Mouse (Mus musculus) embryonic facial prominence, embryonic 11.5 days (tissue): Measurements from ENCODE around the gene Vps53. TPM values are rescaled to one million over a fixed set of nuclear protein-coding genes. Genes with fewer than 3 reads are reported as not detected.

Experiments
- ATAC-seq: fragments of 200-750 bp; cut with Nextera tagmentation; replicated peaks from 2 replicates; pipeline ENCODE4 v1.8.0; 2017; ENCODE audit warnings: low read depth; ENCODE audit not compliant: insufficient number of reproducible peaks, low FRiP score, low TSS enrichment
- DNase-seq: peaks from one replicate; pipeline ENCODE4 v3.0.0-alpha.2; 2015; ENCODE audit warnings: low spot score
- H3K27ac ChIP-seq: fragments of 300-500 bp; sonication (generic); replicated peaks from 2 replicates; pipeline ENCODE4 v1.5.1; 2014; ENCODE audit warnings: mild to moderate bottlenecking, low read depth, low read length, control low read depth
- H3K27me3 ChIP-seq: fragments of 300-500 bp; sonication (generic); 2 replicates; pipeline ENCODE4 v1.6.1; 2014; ENCODE audit warnings: mild to moderate bottlenecking, low read length, moderate library complexity, mixed read lengths; ENCODE audit not compliant: control insufficient read depth, insufficient read depth
- H3K36me3 ChIP-seq: fragments of 300-500 bp; sonication (generic); replicated peaks from 2 replicates; pipeline ENCODE4 v1.6.1; 2014; ENCODE audit warnings: low read depth, mild to moderate bottlenecking, low read length, moderate library complexity, mixed read lengths; ENCODE audit not compliant: control insufficient read depth, insufficient read depth
- H3K4me1 ChIP-seq: fragments of 300-500 bp; sonication (generic); 2 replicates; pipeline ENCODE4 v1.6.1; 2014; ENCODE audit warnings: low read length, mixed read lengths; ENCODE audit not compliant: control insufficient read depth, insufficient read depth
- H3K4me2 ChIP-seq: fragments of 300-500 bp; sonication (generic); 2 replicates; pipeline ENCODE4 v1.6.1; 2014; ENCODE audit warnings: low read depth, mild to moderate bottlenecking, control low read depth, low read length, moderate library complexity
- H3K4me3 ChIP-seq: fragments of 300-500 bp; sonication (generic); 2 replicates; pipeline ENCODE4 v1.5.1; 2014; ENCODE audit warnings: low read depth, low read length, control low read depth
- H3K9ac ChIP-seq: fragments of 300-500 bp; sonication (generic); replicated peaks from 2 replicates; pipeline ENCODE4 v1.6.1; 2014; ENCODE audit warnings: mild to moderate bottlenecking, control low read depth, low read length
- H3K9me3 ChIP-seq: fragments of 300-500 bp; sonication (generic); replicated peaks from 2 replicates; pipeline ENCODE4 v1.6.1; 2016; ENCODE audit warnings: mild to moderate bottlenecking, low read length, inconsistent platforms, mixed read lengths; ENCODE audit not compliant: control insufficient read depth
- WGBS: fragments of 180-500 bp; shearing (Covaris S2); extraction: QIAGEN DNeasy Blood & Tissue Kit; methylation state at CpG from one replicate; pipeline ENCODE4 v1.1.7; 2014; 5-methylcytosine and 5-hydroxymethylcytosine counted together
- polyA plus RNA-seq: library from polyadenylated mRNA; unstranded; fragments of >200 nt; fragmentation: Nextera tagmentation; extraction: Ambion mirVana; gene quantifications from 2 replicates; pipeline ENCODE4 v1.2.1, GENCODE M21; 2014

Vps53 gene
- polyA plus RNA-seq, 1 experiment from 2014 or later, result 41.1 TPM

GRCm38 (mm10) chr11:76056487-76056886 lies 123.0 kb downstream of the Vps53 start:
- Histone ChIP-seq H3K9me3 (no peaks in the 10 kb centered on the region), H3K4me2 (no peak overlapping the region), H3K36me3 (no peaks in the 10 kb centered on the region), H3K4me1 (peaks cover 6% of the 10 kb centered on the region), H3K9ac (no peak overlapping the region), H3K27ac (no peak overlapping the region), H3K4me3 (no peak overlapping the region), H3K27me3 (no peaks in the 10 kb centered on the region)
- 29% methylated on average over 3 of the region's 3 CpGs for WGBS
- ATAC-seq (no peak), DNase-seq (peak; percentile 25)

GRCm38 (mm10) chr11:76052496-76052895 lies 127.0 kb downstream of the Vps53 start:
- Histone ChIP-seq H3K4me1 (no peaks in the 10 kb centered on the region), H3K36me3 (no peaks in the 10 kb centered on the region), H3K9ac (no peak overlapping the region), H3K27me3 (no peaks in the 10 kb centered on the region), H3K4me3 (no peak overlapping the region), H3K27ac (no peak overlapping the region), H3K9me3 (no peaks in the 10 kb centered on the region), H3K4me2 (no peak overlapping the region)
- WGBS, result 90% methylated on average over 5 of the region's 5 CpGs
- DNase-seq (no peak), ATAC-seq (no peak)

GRCm38 (mm10) chr11:76050967-76051512 lies 128.4 kb downstream of the Vps53 start:
- no peaks in the 10 kb centered on the region for H3K4me1 ChIP-seq
- no peak overlapping the region for H3K27ac ChIP-seq

GRCm38 (mm10) chr11:76050509-76050908 lies 128.9 kb downstream of the Vps53 start:
- no peak overlapping the region for H3K4me3 ChIP-seq
- no peaks in the 10 kb centered on the region for H3K27me3 ChIP-seq
- H3K9me3 ChIP-seq, result no peaks in the 10 kb centered on the region
- H3K36me3 ChIP-seq, result no peaks in the 10 kb centered on the region
- H3K4me1 ChIP-seq, result no peaks in the 10 kb centered on the region
- H3K27ac ChIP-seq, result no peak overlapping the region
- no peak overlapping the region for H3K9ac ChIP-seq
- WGBS, result 34% methylated on average over 3 of the region's 3 CpGs
- DNase-seq (no peak), ATAC-seq (no peak)
- no peak overlapping the region for H3K4me2 ChIP-seq

More at GRCm38 (mm10) chr11:76050967-76051512, 128.4 kb downstream of the Vps53 start:
- DNase-seq, result peak; percentile 18
- Histone ChIP-seq H3K36me3 (no peaks in the 10 kb centered on the region), H3K9ac (no peak overlapping the region), H3K4me2 (no peak overlapping the region), H3K4me3 (no peak overlapping the region), H3K27me3 (no peaks in the 10 kb centered on the region), H3K9me3 (no peaks in the 10 kb centered on the region)
- WGBS, result 44% methylated on average over 5 of the region's 5 CpGs
- no peak for ATAC-seq

GRCm38 (mm10) chr11:76045367-76045766 lies 134.1 kb downstream of the Vps53 start:
- no peak for ATAC-seq
- H3K27ac ChIP-seq, result no peak overlapping the region
- H3K27me3 ChIP-seq, result no peaks in the 10 kb centered on the region

GRCm38 (mm10) chr11:76044468-76044867 lies 135.0 kb downstream of the Vps53 start:
- Histone ChIP-seq H3K4me3 (no peak overlapping the region), H3K9ac (no peak overlapping the region), H3K9me3 (no peaks in the 10 kb centered on the region), H3K27ac (no peak overlapping the region), H3K4me2 (no peak overlapping the region), H3K4me1 (peaks cover 3% of the 10 kb centered on the region; the same call in 1 of the 2 replicates), H3K36me3 (no peaks in the 10 kb centered on the region), H3K27me3 (no peaks in the 10 kb centered on the region)
- ATAC-seq (peak; percentile 48; the same call in 1 of the 2 replicates), DNase-seq (no peak)
- WGBS, result 81% methylated on average over 6 of the region's 6 CpGs

More at GRCm38 (mm10) chr11:76045367-76045766, 134.1 kb downstream of the Vps53 start:
- Histone ChIP-seq H3K36me3 (no peaks in the 10 kb centered on the region), H3K9me3 (no peaks in the 10 kb centered on the region), H3K9ac (no peak overlapping the region), H3K4me2 (no peak overlapping the region), H3K4me3 (no peak overlapping the region), H3K4me1 (peaks cover 3% of the 10 kb centered on the region; the same call in 1 of the 2 replicates)
- DNase-seq, result no peak
- 85% methylated on average over 6 of the region's 6 CpGs for WGBS

GRCm38 (mm10) chr11:76042882-76043281 lies 136.6 kb downstream of the Vps53 start:
- Histone ChIP-seq H3K9me3 (no peaks in the 10 kb centered on the region), H3K27me3 (no peaks in the 10 kb centered on the region), H3K4me1 (peaks cover 3% of the 10 kb centered on the region; the same call in 1 of the 2 replicates), H3K27ac (no peak overlapping the region), H3K9ac (no peak overlapping the region), H3K36me3 (no peaks in the 10 kb centered on the region), H3K4me3 (no peak overlapping the region), H3K4me2 (no peak overlapping the region)
- DNase-seq (no peak), ATAC-seq (no peak)
- 38% methylated on average over 5 of the region's 5 CpGs for WGBS

- WGBS, result 54% methylated on average over 10 of the region's 10 CpGs
- H3K4me2 ChIP-seq, result no peak overlapping the region
- peaks cover 3% of the 10 kb centered on the region; the same call in 1 of the 2 replicates for H3K4me1 ChIP-seq
- H3K27ac ChIP-seq, result peak overlapping the region; percentile 59; the same call in 1 of the 2 replicates
- no peaks in the 10 kb centered on the region for H3K9me3 ChIP-seq
- H3K9ac ChIP-seq, result no peak overlapping the region
- H3K4me3 ChIP-seq, result no peak overlapping the region
- ATAC-seq, result no peak
- H3K27me3 ChIP-seq, result no peaks in the 10 kb centered on the region
- DNase-seq, result no peak
- H3K36me3 ChIP-seq, result no peaks in the 10 kb centered on the region
These were observed 137.3 kb downstream of the Vps53 start for GRCm38 (mm10) chr11:76042041-76042638.
